Mouse (Mus musculus): ENCODE results near the gene Spink4. TPM values are rescaled to one million over a fixed set of nuclear protein-coding genes. Genes with fewer than 3 reads are reported as not detected.

The Spink4 gene
- polyA plus RNA-seq, 1 experiment = not detected

DNA sequence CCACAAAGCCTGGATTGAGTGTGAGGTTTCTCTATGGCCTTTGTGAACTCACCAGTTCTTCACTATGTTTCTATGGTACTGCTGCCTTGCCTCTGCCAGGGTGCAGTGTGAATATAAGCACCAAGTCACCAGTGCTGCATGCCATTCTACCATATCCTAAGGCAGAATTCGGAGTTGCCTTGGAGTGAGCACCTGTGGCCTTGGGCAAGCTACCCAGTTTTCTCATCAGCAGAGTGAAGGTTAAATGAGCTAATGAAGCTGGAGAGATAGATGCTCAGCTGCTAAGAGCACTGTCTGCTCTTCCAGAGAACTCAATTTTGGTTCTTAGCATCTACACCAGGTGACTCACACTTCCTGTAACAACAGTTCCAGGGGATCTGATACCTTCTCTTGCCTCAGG is 54.2 kb downstream of the Spink4 start:
- no peak overlapping the region for H3K4me3 ChIP-seq (ENCODE audit: insufficient read depth, low read length)
- H3K27ac ChIP-seq (ENCODE audit: insufficient read depth, low read depth, low read length) = no peak overlapping the region
- H3K4me1 ChIP-seq (ENCODE audit: control insufficient read depth, insufficient read depth, low read length) = peaks cover 39% of the 10 kb centered on the region
- TF ChIP-seq POLR2A (IDR thresholded peaks at IDR 0.05; ENCODE audit: borderline replicate concordance, low read depth, low read length) = no peak
- no peak for TF ChIP-seq CTCF (IDR thresholded peaks at IDR 0.05; ENCODE audit: low read depth, low read length)

DNA sequence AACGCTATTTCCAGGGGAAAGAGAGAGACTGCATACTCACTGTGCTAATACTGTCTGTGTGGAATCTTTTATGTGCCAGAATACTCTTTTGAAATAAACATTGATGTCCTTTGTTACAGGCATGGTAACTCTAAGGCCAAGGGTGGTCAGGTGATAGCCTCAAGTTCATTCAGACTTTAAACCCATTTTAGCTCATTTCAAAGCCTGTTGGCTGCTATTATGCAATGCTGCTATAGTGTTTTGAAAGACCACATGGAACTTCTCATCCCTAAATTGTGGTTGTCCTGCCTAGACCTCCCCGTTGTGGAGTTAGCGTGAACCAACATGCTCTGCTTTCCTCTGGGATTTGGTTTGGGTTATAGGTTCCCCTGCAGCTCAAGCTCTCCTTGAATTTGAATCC is 55.8 kb downstream of the Spink4 start:
- no peak overlapping the region for H3K4me3 ChIP-seq (ENCODE audit: insufficient read depth, low read length)
- 0 out of 2 replicates have a peak overlapping the region, but pooled peaks have one; percentile 15 for H3K27ac ChIP-seq (ENCODE audit: insufficient read depth, low read depth, low read length)
- H3K4me1 ChIP-seq (ENCODE audit: control insufficient read depth, insufficient read depth, low read length) = peaks cover 39% of the 10 kb centered on the region
- TF ChIP-seq POLR2A (IDR thresholded peaks at IDR 0.05; ENCODE audit: borderline replicate concordance, low read depth, low read length) (no peak), CTCF (IDR thresholded peaks at IDR 0.05; ENCODE audit: low read depth, low read length) (no peak)

DNA sequence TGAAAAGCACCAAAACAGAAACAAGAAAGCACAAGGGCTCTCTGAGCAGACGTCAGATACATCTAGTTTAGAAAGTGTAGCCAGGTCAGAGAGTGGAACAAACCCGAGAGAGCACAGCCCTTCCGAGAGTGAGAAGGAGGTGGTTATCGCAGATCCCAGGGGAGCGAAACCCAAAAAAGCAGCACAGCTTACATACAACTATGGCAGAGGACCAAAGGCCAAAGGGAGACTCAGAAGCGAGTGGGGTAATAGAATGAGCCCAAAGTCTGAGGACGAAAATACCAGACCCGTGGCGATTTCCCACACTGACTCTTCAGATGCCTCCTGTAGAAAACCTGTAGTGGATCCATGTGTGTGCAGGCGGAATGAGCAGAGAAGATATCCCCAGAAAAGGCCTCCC is 56.8 kb downstream of the Spink4 start:
- Histone ChIP-seq H3K4me3 (ENCODE audit: insufficient read depth, low read length) (no peak overlapping the region), H3K27ac (ENCODE audit: insufficient read depth, low read depth, low read length) (no peak overlapping the region), H3K4me1 (ENCODE audit: control insufficient read depth, insufficient read depth, low read length) (peaks cover 39% of the 10 kb centered on the region)
- TF ChIP-seq POLR2A (IDR thresholded peaks at IDR 0.05; ENCODE audit: borderline replicate concordance, low read depth, low read length) = no peak
- TF ChIP-seq CTCF (IDR thresholded peaks at IDR 0.05; ENCODE audit: low read depth, low read length) = no peak

DNA sequence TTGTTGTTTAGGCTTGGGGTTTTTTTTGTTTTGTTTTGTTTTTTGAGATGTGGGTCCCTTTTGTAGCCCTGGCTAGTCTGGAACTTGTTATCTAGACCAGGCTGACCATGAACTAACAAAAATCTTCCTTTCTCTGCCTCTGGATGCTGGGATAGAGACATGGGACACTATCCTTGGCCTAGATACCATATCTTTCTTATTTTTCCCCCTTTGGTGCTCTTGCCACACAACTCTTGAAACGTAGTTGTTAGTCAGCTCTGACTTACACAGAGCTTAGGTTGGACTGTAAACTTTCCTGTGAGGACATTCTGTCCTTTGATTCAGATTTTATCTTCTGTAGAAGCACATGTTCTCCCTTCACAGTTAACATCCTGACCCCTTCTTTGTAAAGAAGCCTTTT is 59.6 kb downstream of the Spink4 start:
- TF ChIP-seq CTCF (IDR thresholded peaks at IDR 0.05; ENCODE audit: low read depth, low read length) = no peak
- TF ChIP-seq POLR2A (IDR thresholded peaks at IDR 0.05; ENCODE audit: borderline replicate concordance, low read depth, low read length) = no peak
- H3K4me1 ChIP-seq (ENCODE audit: control insufficient read depth, insufficient read depth, low read length) = peaks cover 29% of the 10 kb centered on the region
- no peak overlapping the region for H3K27ac ChIP-seq (ENCODE audit: insufficient read depth, low read depth, low read length)
- no peak overlapping the region for H3K4me3 ChIP-seq (ENCODE audit: insufficient read depth, low read length)

Other genes with a start within 250 kb of the Spink4 start
- 12.0 and 12.1 TPM in 2 replicates for gene Aptx, start 216.9 kb upstream of the Spink4 start, polyA plus RNA-seq (2012; ENCODE audit: insufficient read depth, insufficient read length, missing spikeins)
- gene Dnaja1, start 197.9 kb upstream of the Spink4 start, polyA plus RNA-seq (2012; ENCODE audit: insufficient read depth, insufficient read length, missing spikeins) = 100 and 113 TPM in 2 replicates
- gene Smu1, start 162.1 kb upstream of the Spink4 start, polyA plus RNA-seq (2012; ENCODE audit: insufficient read depth, insufficient read length, missing spikeins) = 46.7 and 50.5 TPM in 2 replicates
- 75.9 and 77.7 TPM in 2 replicates for gene B4galt1, start 66.0 kb upstream of the Spink4 start, polyA plus RNA-seq (2012; ENCODE audit: insufficient read depth, insufficient read length, missing spikeins)
- 141 and 155 TPM in 2 replicates for gene Bag1, start 28.2 kb downstream of the Spink4 start, polyA plus RNA-seq (2012; ENCODE audit: insufficient read depth, insufficient read length, missing spikeins)
- gene Chmp5, start 28.4 kb downstream of the Spink4 start, polyA plus RNA-seq (2012; ENCODE audit: insufficient read depth, insufficient read length, missing spikeins) = 128 and 135 TPM in 2 replicates
- 38.5 and 38.8 TPM in 2 replicates for gene Nfx1, start 50.9 kb downstream of the Spink4 start, polyA plus RNA-seq (2012; ENCODE audit: insufficient read depth, insufficient read length, missing spikeins)
- gene Aqp7, start 128.1 kb downstream of the Spink4 start, polyA plus RNA-seq (2012; ENCODE audit: insufficient read depth, insufficient read length, missing spikeins) = not detected in 2 replicates
- not detected in 2 replicates for gene Aqp3, start 178.1 kb downstream of the Spink4 start, polyA plus RNA-seq (2012; ENCODE audit: insufficient read depth, insufficient read length, missing spikeins)
- gene Nol6, start 204.4 kb downstream of the Spink4 start, polyA plus RNA-seq (2012; ENCODE audit: insufficient read depth, insufficient read length, missing spikeins) = 11.8 and 12.6 TPM in 2 replicates
- gene Ube2r2, start 215.7 kb downstream of the Spink4 start, polyA plus RNA-seq (2012; ENCODE audit: insufficient read depth, insufficient read length, missing spikeins) = 129 and 135 TPM in 2 replicates